In the genomic region with DNA sequence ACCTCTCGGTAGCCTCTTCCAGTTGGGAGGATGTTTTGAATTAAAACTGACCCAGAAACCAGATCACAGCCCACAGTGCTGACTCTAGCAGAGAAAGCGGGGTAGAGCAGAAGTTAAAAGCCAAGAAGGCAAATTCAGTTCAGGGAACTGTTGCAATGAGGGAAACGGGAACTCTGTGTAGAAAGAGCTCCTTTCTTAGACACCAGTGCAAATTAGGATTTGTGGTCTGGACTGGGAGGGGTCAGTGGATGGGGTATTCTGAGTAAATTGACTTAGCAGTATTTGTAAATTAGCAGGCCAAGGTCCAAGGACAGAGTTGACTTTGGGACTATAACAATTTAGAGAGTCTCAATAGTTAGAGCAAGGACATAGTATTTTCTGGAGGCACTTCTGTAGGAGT, we compare ENCODE assay signal across 10 mouse cellular contexts. TPM values are rescaled to one million over a fixed set of nuclear protein-coding genes. Genes with fewer than 3 reads are reported as not detected.
A peak's percentile ranks its signal among the peaks of the same experiment; 100 is the strongest.
DNase-seq lines count a peak whose midpoint lies in the region; ATAC-seq and TF ChIP-seq lines count a peak whose summit lies in the region.
"Had no signal": no experiment of that assay in that cellular context is flagged by ENCODE, and none has a peak within 500 bp of the region (broad histone marks: within the 10 kb centered on the region; RNA-seq: fewer than 3 reads in every experiment).

No protein-coding gene starts in this region.

- ATAC-seq in heart, embryonic 13.5 days (ENCODE audit: extremely low read depth, insufficient number of reproducible peaks, low FRiP score, low TSS enrichment): no peak
- ATAC-seq in liver, postnatal 0 days: peak; percentile 12; the same call in 1 of the 2 replicates

- peak; percentile 50 to 64 for DNase-seq in heart, adult 18-20 months
- DNase-seq in heart, postnatal 36 days: no peak
- peak; percentile 25 for DNase-seq in 416B (ENCODE audit: low read depth)
- no peak for DNase-seq in liver, postnatal 0 days
- DNase-seq in embryo, embryonic 10.5 days (ENCODE audit: low spot score): no peak
- no peak for DNase-seq in adrenal gland, postnatal 14 days
- no peak for DNase-seq in left cerebral cortex, postnatal 10 days (ENCODE audit: extremely low spot score in 1 of 2, low spot score in 2 of 2)
- DNase-seq: cerebellum, postnatal 25 days had no signal

- peak overlapping the region; percentile 74 for H3K27ac ChIP-seq in heart, embryonic 13.5 days (replicated peaks)
- peak overlapping the region; percentile 94 for H3K27ac ChIP-seq in liver, postnatal 0 days (ENCODE audit: low read depth)
- H3K27ac ChIP-seq: lung, embryonic 15.5 days had no signal

- H3K27me3 ChIP-seq in heart, embryonic 13.5 days (replicated peaks): no peaks in the 10 kb centered on the region
- H3K27me3 ChIP-seq in liver, postnatal 0 days (ENCODE audit: insufficient read depth, low read length): no peaks in the 10 kb centered on the region
- H3K27me3 ChIP-seq: lung, embryonic 15.5 days had no signal

- 0 out of 2 replicates have a peak, but pooled peaks have one; percentile 38 for TF ChIP-seq EP300 in liver, postnatal 0 days (IDR thresholded peaks at IDR 0.05; ENCODE audit: low read depth)

- H3K36me3 ChIP-seq in heart, embryonic 13.5 days: no peaks in the 10 kb centered on the region
- H3K36me3 ChIP-seq in liver, postnatal 0 days (replicated peaks; ENCODE audit: insufficient read depth, low read length): no peaks in the 10 kb centered on the region
- H3K36me3 ChIP-seq: lung, embryonic 15.5 days had no signal

- no peak for TF ChIP-seq CTCF in liver, postnatal 0 days (IDR thresholded peaks at IDR 0.05; ENCODE audit: low read depth)

- peaks cover 33% of the 10 kb centered on the region for H3K4me1 ChIP-seq in heart, embryonic 13.5 days
- peaks cover 23% of the 10 kb centered on the region for H3K4me1 ChIP-seq in liver, postnatal 0 days (ENCODE audit: insufficient read depth)

- no peaks in the 10 kb centered on the region for H3K9me3 ChIP-seq in heart, embryonic 13.5 days
- no peaks in the 10 kb centered on the region for H3K9me3 ChIP-seq in liver, postnatal 0 days (ENCODE audit: low read length)
- H3K9me3 ChIP-seq: lung, embryonic 15.5 days had no signal

- H3K9ac ChIP-seq in heart, embryonic 13.5 days: no peak overlapping the region
- peak overlapping the region; percentile 31 for H3K9ac ChIP-seq in liver, postnatal 0 days (replicated peaks)
- H3K9ac ChIP-seq: lung, embryonic 15.5 days had no signal

- no peak overlapping the region for H3K4me2 ChIP-seq in heart, embryonic 13.5 days
- peak overlapping the region; percentile 38 for H3K4me2 ChIP-seq in liver, postnatal 0 days (ENCODE audit: low read depth, low read length)
- H3K4me2 ChIP-seq: lung, embryonic 15.5 days had no signal

- intact Hi-C loops in heart, postnatal 36 days (cut with DNase I): loop anchor here (2.0 kb wide), 1 partner anchor 29 kb away; no protein-coding TSS in a partner anchor
- intact Hi-C loops in left cerebral cortex, postnatal 10 days (cut with DNase I): no loop called here

- H3K4me3 ChIP-seq in heart, embryonic 13.5 days: no peak overlapping the region
- H3K4me3 ChIP-seq in liver, postnatal 0 days (ENCODE audit: low read depth, low read length): no peak overlapping the region
- H3K4me3 ChIP-seq: lung, embryonic 15.5 days had no signal

- WGBS in heart, embryonic 13.5 days: 62% methylated on average over 3 of the region's 3 CpGs
- 16% methylated on average over 3 of the region's 3 CpGs for WGBS in liver, postnatal 0 days (ENCODE audit: insufficient replicate concordance)

RNA-seq across cellular contexts. Expression of a gene that starts 30.1 kb away (rescaled TPM):
- total RNA-seq in heart, adult 18-20 months (2021): 1 to 10 TPM; 2.5 to 4.4 TPM
- total RNA-seq in heart, postnatal 36 days (2021): 1 to 10 TPM; 2.2 to 2.7 TPM
- polyA plus RNA-seq in heart, embryonic 13.5 days (2015; fragmentation: Nextera tagmentation; extraction: Ambion mirVana): 5.1 and 5.3 TPM in 2 replicates
- 4.5 and 4.8 TPM in 2 replicates for polyA plus RNA-seq in liver, postnatal 0 days (2015; fragmentation: Nextera tagmentation; extraction: Ambion mirVana)
- total RNA-seq in adrenal gland, postnatal 14 days (2021): 4.3 and 5.1 TPM in 2 replicates
- 10 to 100 TPM; 13.0 to 13.3 TPM for total RNA-seq in left cerebral cortex, postnatal 10 days (2021)

RNA-seq across cellular contexts. Expression of a gene that starts 31.3 kb away (rescaled TPM):
- total RNA-seq in heart, adult 18-20 months (2021): 100 to 1,000 TPM; 218 to 254 TPM
- total RNA-seq in heart, postnatal 36 days (2021): 100 to 1,000 TPM; 280 to 282 TPM
- 257 and 294 TPM in 2 replicates for polyA plus RNA-seq in heart, embryonic 13.5 days (2015; fragmentation: Nextera tagmentation; extraction: Ambion mirVana)
- polyA plus RNA-seq in liver, postnatal 0 days (2015; fragmentation: Nextera tagmentation; extraction: Ambion mirVana): 1,130 and 1,294 TPM in 2 replicates
- 306 and 371 TPM in 2 replicates for total RNA-seq in adrenal gland, postnatal 14 days (2021)
- 100 to 1,000 TPM; 186 to 187 TPM for total RNA-seq in left cerebral cortex, postnatal 10 days (2021)

Comparison
In these comparisons a context has a peak if more than half of its experiments do, and no peak if none do; other contexts are left out.
1. DNase-seq: peak in heart, adult 18-20 months (2 of 2) and 416B (single experiment); none in heart, postnatal 36 days (0 of 2), liver, postnatal 0 days (single experiment), embryo, embryonic 10.5 days (single experiment), adrenal gland, postnatal 14 days (single experiment) and left cerebral cortex, postnatal 10 days (0 of 2).